Mouse (Mus musculus) bone marrow, adult 2 months (tissue): ENCODE measurements at regions not wholly inside any gene's neighbourhood (a gene's known extent, or its start where the extent isn't known, plus 50 kb on each side); places are given as distances from the start of the nearest gene placed in this dataset.

ENCODE experiments used
- CTCF ChIP-seq: fragments of 200-500 bp; IDR thresholded peaks from 2 replicates; pipeline ENCODE4 v1.5.1; 2011; ENCODE audit warnings: low read length, control low read depth; ENCODE audit not compliant: control insufficient read depth, insufficient read depth
- POLR2A ChIP-seq: fragments of 200-500 bp; IDR thresholded peaks from 2 replicates; pipeline ENCODE4 v1.6.1; 2011; ENCODE audit warnings: low read depth, mild to moderate bottlenecking, control low read depth, low read length, borderline replicate concordance; ENCODE audit not compliant: control insufficient read depth

- no peak for TF ChIP-seq POLR2A
- no peak for TF ChIP-seq CTCF
Observed at GRCm38 (mm10) chr16:5527936-5528335, 272.2 kb upstream of the Eef2kmt start.
